Mouse (Mus musculus) gastrocnemius, adult 18-20 months (tissue): ENCODE measurements around the gene Chodl. TPM values are rescaled to one million over a fixed set of nuclear protein-coding genes. Genes with fewer than 3 reads are reported as not detected.

Experiments
- DNase-seq: peaks from one replicate; pipeline ENCODE4 v3.0.0; 2021; ENCODE audit warnings: low spot score
- long read RNA-seq, 2 experiments: library from polyadenylated mRNA; stranded (forward); transcript quantifications; one replicate each; pipeline ENCODE4 v2.0.0; 2021
- total RNA-seq, 2 experiments: library from RNA; stranded (reverse); gene quantifications; 2 replicates each; pipeline ENCODE4 v1.2.3; 2021

Gene Chodl
- 1 to 10 TPM; 4.3 to 5.1 TPM for total RNA-seq
- long read RNA-seq, experiment 1, transcript Chodl-201 (6 exons, 2,535 nt): major isoform, 8 of 20 reads
- long read RNA-seq, experiment 1, partial matches to known transcripts: 0 of 20 reads
- long read RNA-seq, experiment 1, other reads (novel, unspliced or antisense): 12 of 20 reads
- long read RNA-seq, experiment 2, transcript Chodl-201 (6 exons, 2,535 nt): major isoform, 6 of 14 reads
- long read RNA-seq, experiment 2, partial matches to known transcripts: 0 of 14 reads
- long read RNA-seq, experiment 2, other reads (novel, unspliced or antisense): 8 of 14 reads

DNA sequence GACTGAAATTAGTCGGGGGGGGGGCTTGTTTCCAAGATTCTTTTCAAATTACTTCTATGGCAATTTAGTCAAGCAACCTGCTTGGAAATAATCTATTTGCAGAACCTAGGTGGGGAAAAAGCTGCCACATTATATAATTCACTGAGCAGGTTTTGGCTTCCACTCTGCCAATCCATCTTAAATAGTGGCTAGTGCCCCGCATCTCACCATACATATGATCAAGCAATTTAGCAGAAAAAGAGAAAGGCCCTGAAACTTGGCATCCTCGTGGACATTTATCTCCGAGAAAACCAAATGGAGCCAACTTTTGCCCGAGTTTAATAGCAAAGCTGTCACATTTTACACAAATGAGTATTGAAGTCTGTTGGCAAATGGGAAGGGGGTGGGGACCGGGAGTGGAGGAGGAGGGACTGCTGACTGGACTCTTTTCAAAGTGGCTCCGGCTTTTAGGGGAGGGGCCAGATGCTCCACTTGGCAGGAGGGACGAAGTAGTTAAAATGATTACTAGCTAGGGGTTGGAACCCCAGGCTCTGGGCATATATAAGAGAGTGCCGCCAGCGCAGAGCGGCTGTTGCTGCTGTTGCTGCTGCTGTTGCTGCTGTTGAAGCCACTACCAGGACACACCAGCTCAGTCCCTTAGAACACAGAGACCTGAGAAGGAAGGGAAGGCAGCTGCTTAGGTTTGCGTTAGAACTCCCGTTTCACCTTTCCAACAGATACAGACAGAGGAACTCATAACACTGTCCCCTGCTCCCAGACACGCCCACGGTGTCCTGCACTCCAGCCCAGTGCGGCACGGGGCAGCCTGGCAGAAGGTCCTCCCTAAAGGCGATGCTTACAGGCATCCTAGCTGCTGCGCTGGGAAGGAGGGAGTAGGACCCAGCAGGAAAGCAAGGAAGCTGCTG, at the start of gene Chodl:
Gene Chodl, plus strand, starts transcription at position 567 of the 905 bp plus-strand sequence.
- DNase-seq: no peak

DNA sequence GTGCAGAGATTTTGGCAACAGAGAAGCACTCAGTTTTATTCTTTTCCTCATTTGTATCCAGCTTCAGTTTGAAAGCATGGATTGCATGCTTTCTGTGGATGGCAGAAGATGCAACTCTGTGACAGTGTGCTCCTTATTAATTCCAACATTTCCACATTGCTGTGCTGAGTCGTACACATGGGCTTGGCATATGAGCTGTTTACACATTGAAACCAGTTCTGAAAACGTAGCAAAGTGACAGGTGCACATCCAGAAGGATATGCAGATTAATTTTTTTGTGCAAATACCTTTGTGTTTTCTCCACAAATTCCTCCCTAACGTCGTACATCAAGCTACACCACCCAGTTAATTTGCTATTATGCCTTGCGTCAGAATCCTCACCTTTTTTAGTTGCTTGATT, 8.1 kb upstream of the Chodl start:
- no peak for DNase-seq

DNA sequence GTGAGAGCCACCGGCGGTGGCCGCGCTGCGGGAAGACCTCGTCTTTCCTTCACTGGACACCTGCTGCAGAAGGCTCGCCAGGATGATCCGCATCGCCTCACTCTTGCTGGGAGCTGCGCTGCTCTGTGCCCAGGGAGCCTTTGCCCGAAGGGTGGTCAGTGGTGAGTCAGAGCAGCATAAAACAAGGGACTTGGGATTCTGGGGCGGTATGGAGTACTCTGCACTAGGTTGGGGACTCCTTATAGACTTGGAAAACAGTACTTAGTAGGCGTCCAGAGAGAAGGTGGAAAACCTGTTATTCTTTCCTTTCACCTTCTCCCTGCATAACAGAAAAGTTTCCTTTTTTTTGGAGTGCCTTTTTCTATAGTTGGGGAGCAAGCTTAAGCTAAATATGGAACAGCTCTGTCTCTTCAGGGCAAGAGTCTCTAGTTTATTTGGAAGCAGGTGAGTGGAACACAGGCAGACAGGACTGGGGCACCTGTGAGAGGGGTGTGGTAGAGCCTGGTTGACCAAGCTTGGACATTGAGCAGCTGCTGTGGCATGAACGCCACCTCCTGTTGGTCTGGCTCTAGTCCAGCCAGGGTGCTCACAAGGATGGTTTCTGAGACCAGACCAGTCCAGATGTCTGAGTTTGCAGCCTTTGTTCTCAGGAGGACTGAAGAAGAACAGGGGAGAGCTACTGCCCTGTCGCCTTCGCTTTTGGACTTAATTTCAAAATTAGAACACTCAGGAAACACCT, 708 bp downstream of the Chodl start:
- DNase-seq: no peak

DNA sequence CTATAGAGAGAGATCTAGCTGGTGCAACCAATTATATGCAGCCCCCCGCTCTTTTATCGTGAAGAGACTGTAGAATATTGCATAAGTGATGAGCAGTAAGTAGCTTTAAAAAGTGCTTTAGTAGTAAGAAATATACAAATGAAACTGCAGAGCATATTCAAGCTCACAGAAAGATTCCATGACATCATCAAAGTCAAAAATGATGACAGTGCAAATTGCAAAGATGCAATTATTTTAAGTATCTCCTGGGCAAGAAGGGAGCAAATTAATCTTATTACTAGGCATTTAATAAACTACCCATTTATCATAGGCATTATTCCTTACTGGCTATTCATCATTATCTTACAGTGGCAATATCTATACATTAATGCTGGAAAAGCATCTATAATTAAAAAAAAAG, 3.5 kb downstream of the Chodl start:
- no peak for DNase-seq

DNA sequence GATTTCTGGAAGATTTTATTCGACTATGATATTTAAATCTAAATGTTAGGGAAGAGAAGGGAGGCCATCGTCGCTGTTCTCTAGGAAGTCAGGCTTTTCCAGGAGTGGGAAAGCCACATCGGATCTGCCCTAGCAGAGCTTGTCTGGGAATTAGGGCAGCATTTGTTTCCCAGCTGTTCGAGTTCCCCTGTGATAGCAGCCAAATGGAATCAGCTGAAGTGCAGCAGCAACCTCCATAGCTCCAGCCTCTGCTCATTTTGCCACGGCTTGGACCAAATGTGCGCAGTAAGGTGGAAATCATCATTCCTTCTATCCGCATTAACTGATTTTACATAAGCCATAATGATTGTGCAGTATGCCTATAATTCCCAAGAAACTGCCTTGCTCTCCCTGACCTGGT, 7.0 kb downstream of the Chodl start:
- no peak for DNase-seq

DNA sequence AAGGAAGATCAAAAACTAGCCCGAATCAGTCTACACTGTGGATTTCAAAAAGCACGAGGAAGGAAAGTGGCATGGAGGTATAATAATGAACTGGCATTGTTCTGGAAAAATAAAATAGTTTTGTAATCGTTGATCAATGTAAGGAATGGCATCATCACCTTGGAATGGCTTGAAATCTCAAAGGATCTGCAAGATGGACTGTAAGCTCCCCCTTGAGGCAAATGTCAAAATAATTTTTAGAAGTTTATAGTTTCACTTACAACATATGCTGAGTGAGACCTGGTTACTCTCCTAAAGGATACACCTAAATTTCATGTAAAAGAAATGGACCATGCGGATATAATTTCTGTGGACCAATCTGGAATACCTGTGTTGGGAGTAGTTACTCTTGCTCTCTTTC, 19.6 kb downstream of the Chodl start:
- DNase-seq: no peak

DNA sequence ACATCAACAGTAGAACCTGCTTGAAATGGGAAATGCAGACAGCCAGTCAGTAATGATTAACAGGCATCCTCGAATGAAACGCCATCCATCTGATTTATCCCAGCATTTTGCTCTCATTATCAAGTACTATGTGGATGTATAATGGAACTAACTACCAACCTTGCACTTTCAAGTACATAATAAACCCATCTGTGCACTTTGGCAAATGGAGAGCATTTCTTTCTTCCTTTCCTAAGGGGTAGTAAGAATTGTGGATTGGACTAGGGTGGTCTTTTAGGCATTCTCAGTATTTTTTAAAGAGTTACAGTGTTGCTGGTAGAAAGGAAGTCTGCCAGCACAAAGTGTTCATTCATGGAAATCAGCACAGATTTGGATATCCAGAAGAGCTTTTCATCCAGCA, 26.7 kb downstream of the Chodl start:
- DNase-seq: no peak

DNA sequence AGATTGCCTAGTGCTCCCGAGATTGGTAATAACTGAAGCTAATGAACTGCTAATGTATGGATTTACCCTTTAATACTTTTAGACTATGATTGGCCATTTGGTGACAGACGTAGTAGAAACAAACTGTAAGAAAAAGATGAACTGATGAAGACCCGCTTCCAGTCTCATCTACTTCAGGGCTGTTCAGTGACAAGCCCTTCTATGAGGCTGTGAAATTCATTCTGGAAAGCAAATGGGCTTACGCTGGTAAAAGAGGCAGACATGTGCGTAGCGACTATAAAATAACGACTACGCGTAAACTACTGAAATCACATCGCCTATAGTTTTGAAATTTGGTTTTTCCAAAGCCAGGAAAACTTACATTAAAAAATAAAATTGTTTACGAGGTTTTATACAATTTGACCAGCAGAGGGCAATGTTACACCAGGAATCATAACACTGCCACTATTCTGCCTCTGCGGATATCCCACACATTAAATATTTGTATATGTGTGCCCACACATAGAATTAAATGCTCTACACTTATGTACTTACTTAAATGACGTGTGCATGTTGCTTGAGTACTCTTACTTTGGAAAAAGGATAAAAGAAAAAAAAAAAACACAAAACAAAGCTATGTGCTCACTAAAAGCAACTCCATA, 38.5 kb downstream of the Chodl start:
- no peak for DNase-seq

DNA sequence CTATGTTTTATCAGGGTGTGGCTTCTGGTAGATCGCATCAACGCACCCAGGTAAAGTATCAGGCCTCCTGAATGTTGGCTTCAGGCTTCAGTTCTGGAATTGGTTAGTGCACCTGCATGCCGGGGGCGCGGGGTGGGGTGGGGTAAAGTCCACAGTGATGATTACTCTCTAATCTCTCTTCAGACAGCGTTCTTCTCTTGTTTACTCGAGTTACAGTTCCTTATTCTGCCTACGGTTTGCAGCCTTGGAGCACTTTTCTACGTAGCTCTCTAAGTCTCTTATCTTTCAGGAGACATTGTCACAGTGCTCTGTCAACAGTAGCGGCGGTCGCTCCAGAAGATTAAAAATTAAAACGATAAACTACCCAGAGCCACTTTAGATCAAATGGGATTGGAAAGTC, 43.4 kb downstream of the Chodl start:
- DNase-seq: no peak

DNA sequence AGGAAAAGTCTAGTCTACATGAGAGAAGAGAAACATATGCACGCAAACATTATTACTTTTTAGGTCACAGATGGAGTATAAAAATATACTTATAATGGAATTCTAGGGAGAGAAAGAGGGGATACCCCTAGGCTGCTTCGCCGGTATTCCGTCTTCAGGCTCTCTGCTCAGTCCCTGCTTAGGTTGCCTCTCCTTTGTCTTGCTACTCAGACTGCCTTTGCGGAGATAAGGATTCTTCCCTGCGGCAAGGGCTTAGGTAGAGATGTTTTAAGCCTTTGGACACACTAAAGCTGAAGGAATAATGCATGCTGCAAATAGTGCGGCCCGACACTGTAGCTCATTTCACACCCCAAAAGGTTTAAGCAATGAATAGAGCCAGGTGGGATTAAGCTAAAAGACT, 45.6 kb downstream of the Chodl start:
- no peak for DNase-seq

Other genes with a start within 250 kb of the Chodl start
- not detected for gene Tmprss15, start 160.1 kb downstream of the Chodl start, total RNA-seq